20 mouse cellular contexts compared by ENCODE assay signal in genomic region chr4:151724897-151725296, GRCm38 (mm10).
"Had no signal": no experiment of that assay in that cellular context is flagged by ENCODE, and none has a peak within 500 bp of the region (broad histone marks: within the 10 kb centered on the region; RNA-seq: fewer than 3 reads in every experiment).

No protein-coding gene starts in this region.

- H3K9ac ChIP-seq: limb, embryonic 13.5 days; lung, embryonic 14.5 days; midbrain, embryonic 12.5 days; midbrain, embryonic 15.5 days; neural tube, embryonic 12.5 days; neural tube, embryonic 15.5 days had no signal

- H3K27ac ChIP-seq: limb, embryonic 10.5 days; limb, embryonic 13.5 days; macrophage; midbrain, embryonic 12.5 days; midbrain, embryonic 15.5 days; neural tube, embryonic 12.5 days; neural tube, embryonic 15.5 days had no signal

- H3K4me3 ChIP-seq: limb, embryonic 10.5 days; limb, embryonic 13.5 days; midbrain, embryonic 12.5 days; midbrain, embryonic 15.5 days; neural tube, embryonic 12.5 days; neural tube, embryonic 15.5 days had no signal

- H3K27me3 ChIP-seq: limb, embryonic 13.5 days; midbrain, embryonic 12.5 days; midbrain, embryonic 15.5 days; neural tube, embryonic 12.5 days; neural tube, embryonic 15.5 days had no signal

- H3K36me3 ChIP-seq: limb, embryonic 10.5 days; limb, embryonic 13.5 days; midbrain, embryonic 12.5 days; midbrain, embryonic 15.5 days; neural tube, embryonic 12.5 days; neural tube, embryonic 15.5 days had no signal

- DNase-seq: kidney, adult 18-20 months; kidney, adult 9 months; kidney, postnatal 14 days; kidney, postnatal 4 days; layer of hippocampus, adult 9-11 months; lung, embryonic 14.5 days; retina, postnatal 1 day; right cerebral cortex, postnatal 25 days; thymus, adult 2 months; thymus, postnatal 14 days; thymus, postnatal 4 days had no signal

- H3K9me3 ChIP-seq: limb, embryonic 10.5 days; limb, embryonic 13.5 days; midbrain, embryonic 12.5 days; midbrain, embryonic 15.5 days; neural tube, embryonic 12.5 days; neural tube, embryonic 15.5 days had no signal

- ATAC-seq: intestine, embryonic 16.5 days; lung, postnatal 0 days; midbrain, embryonic 15.5 days had no signal

- H3K4me2 ChIP-seq: limb, embryonic 13.5 days; lung, embryonic 14.5 days; midbrain, embryonic 12.5 days; midbrain, embryonic 15.5 days; neural tube, embryonic 12.5 days; neural tube, embryonic 15.5 days had no signal
